Mouse (Mus musculus): ENCODE measurements around the gene Alox8.

GRCm38 (mm10) chr11:69245643-69246042 lies 48.0 kb upstream of the Alox8 start:
- TF ChIP-seq CTCF (IDR thresholded peaks at IDR 0.05; ENCODE audit: low read depth, low read length) (no peak), POLR2A (IDR thresholded peaks at IDR 0.05; ENCODE audit: extremely low read depth, insufficient read depth, low read length) (no peak)
